In genomic region chr8:84104221-84104620, GRCm38 (mm10) we compare ENCODE assay signal across 8 mouse cellular contexts. TPM values are rescaled to one million over a fixed set of nuclear protein-coding genes. Genes with fewer than 3 reads are reported as not detected.
DNase-seq lines count a peak whose midpoint lies in the region; ATAC-seq and TF ChIP-seq lines count a peak whose summit lies in the region.

No protein-coding gene starts in this region.

- peak overlapping the region; percentile 80 for H3K9ac ChIP-seq in forebrain, embryonic 12.5 days
- H3K9ac ChIP-seq in kidney, postnatal 0 days (ENCODE audit: low read depth, low read length) = peak overlapping the region; percentile 77

- H3K9me3 ChIP-seq in forebrain, embryonic 12.5 days = 0 out of 2 replicates have a peak, but pooled peaks cover 4% of the 10 kb centered on the region
- no peaks in the 10 kb centered on the region for H3K9me3 ChIP-seq in kidney, postnatal 0 days (replicated peaks; ENCODE audit: low read length)

- DNase-seq in adrenal gland, postnatal 10 days = peak; percentile 67
- no peak for DNase-seq in adrenal gland, adult 18-20 months (ENCODE audit: low spot score in 2 of 2)
- peak; percentile 66 to 67 for DNase-seq in B cell, adult 2 months
- DNase-seq in c-Kit-positive CD71-positive TER-119-negative erythroid progenitor cells, embryonic 14.5 days (ENCODE audit: low read depth) = peak; percentile 36
- DNase-seq in kidney, postnatal 0 days (ENCODE audit: low spot score) = peak; percentile 83
- peak; percentile 74 to 82 for DNase-seq in lung, postnatal 4 days
- DNase-seq in spleen, postnatal 14 days (ENCODE audit: low spot score in 2 of 2) = peak; percentile 43 to 60

- peak overlapping the region; percentile 86 for H3K4me2 ChIP-seq in forebrain, embryonic 12.5 days
- H3K4me2 ChIP-seq in kidney, postnatal 0 days (ENCODE audit: low read length) = peak overlapping the region; percentile 76

- peaks cover 28% of the 10 kb centered on the region for H3K36me3 ChIP-seq in forebrain, embryonic 12.5 days (replicated peaks)
- 0 out of 2 replicates have a peak, but pooled peaks cover under 1% of the 10 kb centered on the region for H3K36me3 ChIP-seq in kidney, postnatal 0 days (ENCODE audit: insufficient read depth, low read length)

- peak; percentile 81 for ATAC-seq in forebrain, embryonic 12.5 days (ENCODE audit: low FRiP score)
- ATAC-seq in kidney, postnatal 0 days (replicated peaks; ENCODE audit: low FRiP score, low read depth) = peak; percentile 79

- peak overlapping the region; percentile 93 for H3K27ac ChIP-seq in forebrain, embryonic 12.5 days
- H3K27ac ChIP-seq in kidney, postnatal 0 days = peak overlapping the region; percentile 86

- H3K4me3 ChIP-seq in forebrain, embryonic 12.5 days (replicated peaks) = peak overlapping the region; percentile 74
- H3K4me3 ChIP-seq in kidney, postnatal 0 days (replicated peaks; ENCODE audit: low read depth, low read length) = peak overlapping the region; percentile 73

- H3K27me3 ChIP-seq in forebrain, embryonic 12.5 days = no peaks in the 10 kb centered on the region
- H3K27me3 ChIP-seq in kidney, postnatal 0 days (ENCODE audit: insufficient read depth, low read length) = no peaks in the 10 kb centered on the region

- H3K4me1 ChIP-seq in forebrain, embryonic 12.5 days = peaks cover 38% of the 10 kb centered on the region
- H3K4me1 ChIP-seq in kidney, postnatal 0 days (replicated peaks; ENCODE audit: insufficient read depth, low read length) = peaks cover 14% of the 10 kb centered on the region

- WGBS in forebrain, embryonic 12.5 days = under 1% methylated on average over 27 of the region's 29 CpGs
- WGBS in kidney, postnatal 0 days = under 1% methylated on average over 28 of the region's 29 CpGs

- peak; percentile 52 for TF ChIP-seq CTCF in kidney, postnatal 0 days (IDR thresholded peaks at IDR 0.05; ENCODE audit: low read depth)

RNA-seq across cellular contexts. Expression of gene Dcaf15, which starts 0.3 kb away (rescaled TPM):
- total RNA-seq in adrenal gland, postnatal 10 days (2021) = 10 to 100 TPM; 17.7 to 20.6 TPM
- total RNA-seq in adrenal gland, adult 18-20 months (2021) = 10 to 100 TPM; 13.2 to 16.1 TPM
- polyA plus RNA-seq in forebrain, embryonic 12.5 days (2016; fragmentation: Nextera tagmentation; extraction: Ambion mirVana) = 18.7 and 19.4 TPM in 2 replicates
- 7.5 TPM in 2 replicates for polyA plus RNA-seq in kidney, postnatal 0 days (2015; fragmentation: Nextera tagmentation; extraction: Ambion mirVana)

RNA-seq across cellular contexts. Expression of gene Podnl1, which starts 21.6 kb away (rescaled TPM):
- total RNA-seq in adrenal gland, postnatal 10 days (2021) = 1 to 10 TPM in 1 of 2 experiments, under 1 TPM in 1; 1.00 to 1.8 TPM
- total RNA-seq in adrenal gland, adult 18-20 months (2021) = under 1 TPM; 0.33 to 0.35 TPM
- polyA plus RNA-seq in forebrain, embryonic 12.5 days (2016; fragmentation: Nextera tagmentation; extraction: Ambion mirVana) = 0.32 and 0.36 TPM in 2 replicates
- 0.05 and 0.14 TPM in 2 replicates for polyA plus RNA-seq in kidney, postnatal 0 days (2015; fragmentation: Nextera tagmentation; extraction: Ambion mirVana)

RNA-seq across cellular contexts. Expression of gene Rfx1, which starts 37.6 kb away (rescaled TPM):
- total RNA-seq in adrenal gland, postnatal 10 days (2021) = 10 to 100 TPM; 12.4 to 14.7 TPM
- total RNA-seq in adrenal gland, adult 18-20 months (2021) = 10 to 100 TPM; 17.1 to 20.3 TPM
- 8.4 and 9.2 TPM in 2 replicates for polyA plus RNA-seq in forebrain, embryonic 12.5 days (2016; fragmentation: Nextera tagmentation; extraction: Ambion mirVana)
- polyA plus RNA-seq in kidney, postnatal 0 days (2015; fragmentation: Nextera tagmentation; extraction: Ambion mirVana) = 6.7 and 7.4 TPM in 2 replicates

RNA-seq across cellular contexts. Expression of gene Gm10643, which starts 39.3 kb away (rescaled TPM):
- total RNA-seq in adrenal gland, postnatal 10 days (2021) = 1 to 10 TPM; 2.2 to 3.1 TPM
- 1 to 10 TPM; 2.5 to 2.6 TPM for total RNA-seq in adrenal gland, adult 18-20 months (2021)
- 2.2 and 2.4 TPM in 2 replicates for polyA plus RNA-seq in forebrain, embryonic 12.5 days (2016; fragmentation: Nextera tagmentation; extraction: Ambion mirVana)
- polyA plus RNA-seq in kidney, postnatal 0 days (2015; fragmentation: Nextera tagmentation; extraction: Ambion mirVana) = 1.8 TPM in 2 replicates

RNA-seq across cellular contexts. Expression of gene Cc2d1a, which starts 43.5 kb away (rescaled TPM):
- 10 to 100 TPM; 18.6 to 27.0 TPM for total RNA-seq in adrenal gland, postnatal 10 days (2021)
- total RNA-seq in adrenal gland, adult 18-20 months (2021) = 10 to 100 TPM; 26.5 to 30.5 TPM
- polyA plus RNA-seq in forebrain, embryonic 12.5 days (2016; fragmentation: Nextera tagmentation; extraction: Ambion mirVana) = 17.7 and 20.4 TPM in 2 replicates
- 17.2 and 19.1 TPM in 2 replicates for polyA plus RNA-seq in kidney, postnatal 0 days (2015; fragmentation: Nextera tagmentation; extraction: Ambion mirVana)

Comparison
In these comparisons a context has a peak if more than half of its experiments do, and no peak if none do; other contexts are left out.
1. DNase-seq: peak in adrenal gland, postnatal 10 days (single experiment), B cell, adult 2 months (2 of 2), c-Kit-positive CD71-positive TER-119-negative erythroid progenitor cells, embryonic 14.5 days (single experiment), kidney, postnatal 0 days (single experiment), lung, postnatal 4 days (2 of 2) and spleen, postnatal 14 days (2 of 2); none in adrenal gland, adult 18-20 months (0 of 2).